In genomic region chr7:105883588-105884336, GRCm38 (mm10) we compare ENCODE assay signal across 8 mouse cellular contexts.
DNase-seq lines count a peak whose midpoint lies in the region; ATAC-seq lines count a peak whose summit lies in the region.
"Not testable (repeated sequence)": the region's sequence is repeated elsewhere in the genome, so short reads cannot be mapped to it uniquely, and the experiment has no call there.

No protein-coding gene starts in this region.

- not testable (repeated sequence) for H3K9ac ChIP-seq in forebrain, embryonic 16.5 days (replicated peaks; ENCODE audit: low read depth, low read length); hindbrain, embryonic 12.5 days; intestine, embryonic 14.5 days (ENCODE audit: low read length); limb, embryonic 11.5 days (ENCODE audit: low read length); midbrain, embryonic 16.5 days (ENCODE audit: low read depth, low read length)

- H3K27ac ChIP-seq in forebrain, embryonic 16.5 days (ENCODE audit: low read length); hindbrain, embryonic 12.5 days; intestine, embryonic 14.5 days (ENCODE audit: low read depth); limb, embryonic 11.5 days (replicated peaks; ENCODE audit: low read depth, low read length); midbrain, embryonic 16.5 days (ENCODE audit: low read length): not testable (repeated sequence)

- WGBS in forebrain, embryonic 16.5 days = no CpG with 5 or more reads among the region's 2 CpGs
- no CpG with 5 or more reads among the region's 2 CpGs for WGBS in hindbrain, embryonic 12.5 days
- no CpG with 5 or more reads among the region's 2 CpGs for WGBS in intestine, embryonic 14.5 days
- no CpG with 5 or more reads among the region's 2 CpGs for WGBS in limb, embryonic 11.5 days
- WGBS in midbrain, embryonic 16.5 days = no CpG with 5 or more reads among the region's 2 CpGs

- not testable (repeated sequence) for DNase-seq in intestine, embryonic 14.5 days (ENCODE audit: low spot score); limb, embryonic 11.5 days (ENCODE audit: low spot score)

- not testable (repeated sequence) for H3K4me3 ChIP-seq in forebrain, embryonic 16.5 days (replicated peaks; ENCODE audit: low read length); hindbrain, embryonic 12.5 days; intestine, embryonic 14.5 days (ENCODE audit: low read depth, low read length); limb, embryonic 11.5 days (ENCODE audit: low read depth, low read length); midbrain, embryonic 16.5 days (ENCODE audit: low read depth, low read length)

- H3K9me3 ChIP-seq in forebrain, embryonic 16.5 days (ENCODE audit: control insufficient read depth, low read length); hindbrain, embryonic 12.5 days (replicated peaks); intestine, embryonic 14.5 days (ENCODE audit: control insufficient read depth, low read length); limb, embryonic 11.5 days (ENCODE audit: control insufficient read depth, low read length); midbrain, embryonic 16.5 days (replicated peaks; ENCODE audit: control insufficient read depth, low read length, poor library complexity, severe bottlenecking): not testable (repeated sequence)

- not testable (repeated sequence) for H3K36me3 ChIP-seq in forebrain, embryonic 16.5 days (ENCODE audit: control insufficient read depth, insufficient read depth); hindbrain, embryonic 12.5 days; intestine, embryonic 14.5 days (ENCODE audit: control insufficient read depth, insufficient read depth, low read length); limb, embryonic 11.5 days (ENCODE audit: control insufficient read depth, insufficient read depth, low read length); midbrain, embryonic 16.5 days (ENCODE audit: control insufficient read depth, insufficient read depth, low read length)

- H3K4me1 ChIP-seq in forebrain, embryonic 16.5 days (replicated peaks; ENCODE audit: control insufficient read depth, insufficient read depth, low read length); hindbrain, embryonic 12.5 days; intestine, embryonic 14.5 days (replicated peaks; ENCODE audit: control insufficient read depth, insufficient read depth, low read length); limb, embryonic 11.5 days (ENCODE audit: control insufficient read depth, insufficient read depth, low read length); midbrain, embryonic 16.5 days (ENCODE audit: control insufficient read depth, insufficient read depth, low read length): not testable (repeated sequence)

- peak; percentile 97 for ATAC-seq in common myeloid progenitor, adult 5-6 weeks (replicated peaks; ENCODE audit: low read depth, poor library complexity, severe bottlenecking)
- ATAC-seq in forebrain, embryonic 16.5 days = peak; percentile 59
- 0 out of 2 replicates have a peak, but pooled peaks have one; percentile 38 for ATAC-seq in hindbrain, embryonic 12.5 days (ENCODE audit: low FRiP score)
- ATAC-seq in intestine, embryonic 14.5 days (replicated peaks; ENCODE audit: low FRiP score, low TSS enrichment, low read depth) = 0 out of 2 replicates have a peak, but pooled peaks have one; percentile 71
- peak; percentile 68; the same call in 1 of the 2 replicates for ATAC-seq in limb, embryonic 11.5 days (ENCODE audit: insufficient number of reproducible peaks, low FRiP score, low TSS enrichment, low read depth)
- ATAC-seq in megakaryocyte-erythroid progenitor cell, adult 5-6 weeks (replicated peaks; ENCODE audit: low FRiP score, low TSS enrichment, poor library complexity, severe bottlenecking) = peak; percentile 94
- ATAC-seq in midbrain, embryonic 16.5 days = peak; percentile 79; the same call in 1 of the 2 replicates
- peak; percentile 75; the same call in 1 of the 2 replicates for ATAC-seq in neutrophil, adult 5-6 weeks (ENCODE audit: extremely low read depth, insufficient number of reproducible peaks, low FRiP score, poor library complexity, severe bottlenecking)

- H3K27me3 ChIP-seq in forebrain, embryonic 16.5 days (replicated peaks; ENCODE audit: control insufficient read depth, insufficient read depth, low read length); hindbrain, embryonic 12.5 days; intestine, embryonic 14.5 days (replicated peaks; ENCODE audit: control insufficient read depth, insufficient read depth, low read length); limb, embryonic 11.5 days (ENCODE audit: control insufficient read depth, insufficient read depth, low read length); midbrain, embryonic 16.5 days (ENCODE audit: control insufficient read depth, insufficient read depth, low read depth, low read length): not testable (repeated sequence)

- not testable (repeated sequence) for H3K4me2 ChIP-seq in forebrain, embryonic 16.5 days (ENCODE audit: low read length); hindbrain, embryonic 12.5 days (replicated peaks); intestine, embryonic 14.5 days (ENCODE audit: low read length); limb, embryonic 11.5 days (ENCODE audit: low read depth, severe bottlenecking); midbrain, embryonic 16.5 days (ENCODE audit: low read length)

Comparison
In these comparisons a context has a peak if more than half of its experiments do, and no peak if none do; other contexts are left out.
1. ATAC-seq: peak in every context shown above with its lines; median percentile 97 in common myeloid progenitor, adult 5-6 weeks; 94 in megakaryocyte-erythroid progenitor cell, adult 5-6 weeks; 79 in midbrain, embryonic 16.5 days; 75 in neutrophil, adult 5-6 weeks; 71 in intestine, embryonic 14.5 days; 68 in limb, embryonic 11.5 days; 59 in forebrain, embryonic 16.5 days; 38 in hindbrain, embryonic 12.5 days.